Mouse (Mus musculus): ENCODE data around the gene Cstf3. TPM values are rescaled to one million over a fixed set of nuclear protein-coding genes. Genes with fewer than 3 reads are reported as not detected.
"Not testable (repeated sequence)": the region's sequence is repeated elsewhere in the genome, so short reads cannot be mapped to it uniquely, and the experiment has no call there.

The Cstf3 gene
- 10 to 100 TPM; 64.5 to 85.7 (median 78.2) TPM for polyA plus RNA-seq (2017; shearing (Covaris generic))

- peak; percentile 98 for ATAC-seq
Observed at GRCm38 (mm10) chr2:104590068-104590828, at the start of gene Cstf3. Gene Cstf3 (plus strand): TSS chr2:104590523.

DNA sequence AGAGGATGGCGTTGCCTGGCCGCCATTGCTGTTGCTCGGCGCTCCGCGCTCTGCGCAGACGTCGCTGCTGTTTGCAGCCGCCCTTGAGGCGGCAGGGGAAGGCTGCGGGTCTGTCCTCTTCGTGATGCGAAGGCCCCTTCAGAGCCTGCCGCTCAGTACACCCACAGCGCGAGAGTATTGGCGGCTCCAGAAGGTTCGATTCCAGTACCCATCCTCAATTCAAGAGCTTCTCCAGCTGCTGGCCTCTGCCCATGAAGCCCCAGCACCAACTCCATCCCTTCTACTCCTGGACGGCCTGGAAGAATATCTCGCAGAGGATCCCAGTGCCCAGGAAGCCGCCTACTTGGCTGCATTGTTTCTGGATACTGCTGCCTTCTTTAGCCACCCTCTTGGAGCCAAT, 33.6 kb upstream of the Cstf3 start:
- not testable (repeated sequence) for ATAC-seq

DNA sequence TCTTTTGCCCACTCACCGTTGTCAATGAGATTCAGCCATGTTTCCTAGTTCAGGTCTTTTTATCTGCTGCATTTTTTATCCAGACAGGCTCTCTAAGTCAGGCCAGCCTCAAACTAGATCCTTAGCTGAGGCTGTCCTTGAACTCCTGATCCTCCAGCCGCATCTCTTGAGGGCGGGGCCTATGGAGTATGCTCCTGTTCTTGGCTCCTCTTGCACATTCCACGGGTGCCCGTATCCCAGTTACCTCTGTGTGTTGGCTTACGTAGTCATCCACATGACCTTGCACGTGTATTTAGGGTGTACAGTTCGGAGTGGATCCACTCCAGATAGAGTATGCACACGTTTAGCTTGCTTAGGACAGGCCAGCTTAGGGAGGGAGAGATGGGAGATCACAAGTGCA, 32.6 kb upstream of the Cstf3 start:
- no peak for ATAC-seq

DNA sequence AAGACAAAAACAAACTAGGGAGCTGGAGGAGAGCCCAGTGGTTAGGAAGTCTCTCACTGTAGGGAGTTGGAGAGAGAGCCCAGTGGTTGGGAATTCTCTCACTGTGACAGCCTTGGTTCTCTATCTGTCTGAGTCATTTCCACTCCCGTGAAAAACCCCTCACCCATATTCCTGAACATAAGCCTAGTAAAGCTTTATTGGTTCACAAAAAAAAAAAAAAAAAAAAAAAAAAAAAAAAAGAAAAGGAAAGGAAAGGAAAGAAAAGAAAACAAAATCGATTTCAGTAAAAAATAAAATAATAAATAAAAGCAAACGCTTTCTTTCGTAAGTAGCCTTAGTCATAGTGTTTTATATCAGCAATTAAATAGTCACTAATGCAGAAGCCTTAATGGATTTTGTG, 32.0 kb upstream of the Cstf3 start:
- ATAC-seq: no peak

GRCm38 (mm10) chr2:104558938-104559337, 31.4 kb upstream of the Cstf3 start:
- no peak for ATAC-seq

GRCm38 (mm10) chr2:104559591-104560380, 30.5 kb upstream of the Cstf3 start:
- ATAC-seq: no peak

GRCm38 (mm10) chr2:104561386-104561785, 28.9 kb upstream of the Cstf3 start:
- ATAC-seq: peak; percentile 85

GRCm38 (mm10) chr2:104561986-104562532, 28.3 kb upstream of the Cstf3 start:
- peak; percentile 38 for ATAC-seq

GRCm38 (mm10) chr2:104572066-104572465, 18.3 kb upstream of the Cstf3 start:
- no peak for ATAC-seq

GRCm38 (mm10) chr2:104576216-104576615, 14.1 kb upstream of the Cstf3 start:
- ATAC-seq: no peak

DNA sequence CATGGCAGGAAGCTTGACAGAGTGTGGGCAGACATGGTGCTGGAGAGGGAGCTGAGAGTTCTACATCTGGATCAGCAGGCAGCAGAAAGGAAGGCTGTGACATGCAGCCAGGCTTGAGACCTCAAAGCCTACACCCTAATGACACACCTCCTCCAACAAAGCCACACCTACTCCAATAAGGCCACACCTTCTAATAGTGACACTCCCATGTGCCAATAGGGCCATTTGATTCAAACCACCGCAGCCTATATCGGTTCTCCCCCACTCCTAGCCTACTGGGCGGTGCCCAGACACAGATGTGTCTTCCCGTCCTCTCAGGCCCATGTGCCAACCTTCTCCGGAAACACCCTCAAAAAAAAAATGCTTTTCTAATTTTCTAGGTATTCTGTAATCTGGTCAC, 12.3 kb upstream of the Cstf3 start:
- no peak for ATAC-seq

- ATAC-seq: no peak
Observed at GRCm38 (mm10) chr2:104578836-104579604, 11.3 kb upstream of the Cstf3 start.

DNA sequence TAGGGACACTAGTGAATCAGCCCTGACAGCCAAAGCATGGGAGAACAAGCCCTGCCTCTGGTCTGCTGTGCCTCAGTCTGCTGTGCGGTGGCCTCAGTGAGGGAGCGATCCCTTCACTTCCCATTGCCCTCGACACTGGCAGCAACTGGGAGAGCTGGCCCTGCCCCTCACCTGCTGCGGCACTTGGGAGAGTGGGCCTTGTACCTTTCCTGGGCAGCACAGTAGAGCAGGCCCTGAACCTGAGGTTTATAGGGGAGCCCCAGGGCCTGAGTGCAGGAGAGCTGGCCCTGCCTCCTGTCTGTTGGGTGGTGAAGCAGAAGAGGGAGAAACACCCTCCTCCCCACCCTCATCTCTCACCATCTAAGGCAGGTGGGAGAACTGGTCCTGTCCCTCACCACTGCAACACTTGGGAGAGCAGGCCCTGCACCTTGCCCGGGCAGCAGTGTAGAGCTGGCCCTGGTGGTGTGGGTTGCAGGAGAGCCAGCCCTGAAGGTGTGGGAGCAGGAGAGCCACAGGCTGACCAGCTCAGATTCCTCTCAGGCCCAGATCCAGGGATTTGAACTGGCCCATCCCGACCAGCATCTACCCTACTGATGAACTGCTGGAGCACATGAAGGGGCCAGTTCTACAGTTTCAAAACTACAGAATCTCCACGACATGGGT, 10.4 kb upstream of the Cstf3 start:
- no peak for ATAC-seq

DNA sequence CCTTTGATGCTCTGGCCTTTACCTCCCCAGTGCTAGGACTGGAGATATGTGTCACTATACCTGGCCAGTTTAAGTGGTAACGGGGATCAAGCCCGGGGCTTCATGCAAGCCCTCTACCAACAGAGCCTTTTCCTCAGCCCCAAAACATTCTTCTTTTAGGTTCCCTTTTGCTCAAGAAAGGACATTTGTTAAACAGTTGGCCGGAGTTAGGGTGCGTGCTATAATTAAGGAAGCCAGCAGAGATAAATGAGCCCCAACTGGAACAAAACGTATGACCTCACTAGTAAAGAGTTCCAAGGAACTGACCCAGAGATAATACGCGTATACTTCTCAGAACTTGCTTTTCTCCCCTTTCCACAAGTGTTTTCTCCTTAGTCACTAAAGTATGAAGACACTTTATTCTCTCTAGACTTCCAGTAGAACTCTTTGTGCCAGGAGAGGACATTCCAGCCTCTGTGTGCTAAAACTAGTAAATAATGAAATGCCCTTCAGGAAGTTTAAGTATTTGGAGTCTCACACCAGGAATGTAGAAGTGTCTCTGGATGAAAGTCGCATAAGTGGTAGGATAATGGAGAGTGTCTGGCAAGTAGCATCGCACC, 8.9 kb upstream of the Cstf3 start:
- no peak for ATAC-seq

DNA sequence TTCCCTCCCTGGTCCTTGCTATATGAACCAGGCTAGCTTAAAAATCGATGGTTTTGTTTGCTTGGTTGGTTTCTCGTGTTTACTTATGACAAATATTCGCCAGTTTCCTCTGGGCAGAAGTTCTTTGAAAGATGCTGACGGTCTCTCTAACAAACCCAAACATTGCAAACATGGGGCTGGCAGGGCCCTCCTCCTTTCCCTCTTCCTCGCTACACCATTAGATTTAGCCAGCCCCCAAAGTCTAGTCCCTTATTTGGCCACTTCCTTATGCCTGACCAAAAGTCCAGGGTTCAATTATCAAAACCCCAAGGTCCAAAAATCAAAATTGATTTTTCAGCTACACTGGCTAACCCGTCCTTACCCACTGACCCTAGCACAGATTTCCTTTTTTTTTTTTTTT, 7.3 kb upstream of the Cstf3 start:
- ATAC-seq: no peak

DNA sequence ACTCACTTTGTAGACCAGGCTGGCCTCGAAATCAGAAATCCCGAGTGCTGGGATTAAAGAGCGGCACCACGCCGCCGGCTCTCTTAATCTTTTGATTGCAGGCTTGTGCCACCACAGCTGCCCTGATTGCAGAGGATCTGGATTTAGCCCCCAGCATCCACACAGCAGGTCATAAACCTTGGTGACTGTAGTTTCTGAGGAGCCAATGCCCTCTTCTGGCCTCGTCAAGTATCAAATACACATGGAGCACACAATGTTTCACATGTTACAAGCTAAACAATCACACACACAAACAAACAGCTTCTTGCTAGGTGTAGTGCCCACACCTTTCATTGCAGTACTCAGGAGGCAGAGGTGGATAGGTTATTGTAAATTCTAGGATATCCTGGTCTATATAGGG, 6.1 kb upstream of the Cstf3 start:
- no peak for ATAC-seq

- no peak for ATAC-seq
Observed at GRCm38 (mm10) chr2:104585645-104586044, 4.7 kb upstream of the Cstf3 start.

GRCm38 (mm10) chr2:104588552-104588951, 1.8 kb upstream of the Cstf3 start:
- ATAC-seq: no peak

GRCm38 (mm10) chr2:104590829-104591117, 450 bp downstream of the Cstf3 start:
- ATAC-seq: peak; percentile 5

- no peak for ATAC-seq
Observed at GRCm38 (mm10) chr2:104591141-104591540, 818 bp downstream of the Cstf3 start.

DNA sequence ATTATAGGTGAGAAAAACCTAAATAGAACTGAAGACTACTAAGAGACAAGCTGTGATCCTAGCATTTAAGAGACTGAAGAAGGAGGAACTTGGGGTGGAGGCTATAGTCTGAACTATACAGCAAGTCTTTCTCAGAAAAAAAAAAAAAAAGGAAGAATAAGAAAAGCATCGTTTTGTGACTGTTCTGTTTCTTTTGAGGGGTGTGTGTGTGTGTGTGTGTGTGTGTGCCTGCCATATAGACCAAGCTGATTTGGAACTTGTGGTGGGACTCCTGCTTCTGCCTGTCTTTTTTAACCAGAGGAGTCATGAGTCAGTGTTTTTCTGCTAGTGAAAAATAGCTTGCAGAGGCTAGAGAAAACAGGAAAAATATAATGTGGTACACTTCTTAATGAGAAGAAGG, 4.7 kb downstream of the Cstf3 start:
- no peak for ATAC-seq

DNA sequence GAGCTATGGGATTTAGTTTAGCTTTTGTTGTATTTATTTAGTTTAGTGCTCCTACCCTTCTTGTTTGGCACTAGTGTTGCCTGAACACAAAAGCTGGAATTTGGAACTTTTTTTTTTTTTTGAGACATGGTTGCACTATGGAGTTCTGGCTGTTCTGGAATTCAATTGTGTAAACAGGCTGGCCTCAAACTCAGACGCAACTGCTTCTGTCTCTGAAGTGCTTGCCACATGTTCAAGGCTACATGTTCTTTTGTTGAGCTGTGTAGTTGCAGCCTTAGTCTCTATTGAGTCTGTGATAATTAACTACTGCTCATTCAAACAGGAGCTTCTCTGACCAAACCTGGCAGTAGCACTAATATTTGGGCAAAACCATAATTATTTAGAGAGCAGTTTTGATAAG, 13.1 kb downstream of the Cstf3 start:
- ATAC-seq: no peak

Measured in inflammation-experienced regulatory T-cells, adult 6 months (primary cell).